Mouse (Mus musculus): ENCODE results near the gene Mb. TPM values are rescaled to one million over a fixed set of nuclear protein-coding genes. Genes with fewer than 3 reads are reported as not detected.

Mb gene
- polyA plus RNA-seq, 1 experiment, result 16.9 TPM

DNA sequence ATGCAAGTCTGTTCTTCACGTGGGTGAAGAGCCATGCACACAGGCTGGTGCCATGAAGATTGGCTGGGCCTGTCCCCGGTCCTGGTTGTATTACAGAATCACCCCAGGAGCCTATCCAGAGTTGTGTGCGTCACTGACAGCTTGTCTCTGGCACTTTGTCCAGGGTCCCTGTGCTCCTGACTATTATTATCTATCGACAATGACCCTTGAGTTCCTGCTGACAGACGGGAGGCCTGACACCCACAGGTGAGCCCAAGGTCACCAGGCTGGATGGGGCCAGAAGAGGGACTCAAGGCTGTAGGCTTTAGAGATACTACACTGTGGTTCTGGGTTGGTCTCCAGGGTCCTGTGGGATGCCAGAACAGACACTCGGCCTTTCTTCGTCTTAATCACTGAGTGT is 30.9 kb downstream of the Mb start:
- 70% methylated on average over 7 of the region's 7 CpGs for WGBS
- no peak overlapping the region for H3K27ac ChIP-seq (ENCODE audit: control insufficient read depth, insufficient read depth, low read depth, low read length, poor library complexity)
- no peak overlapping the region for H3K4me3 ChIP-seq (replicated peaks; ENCODE audit: control insufficient read depth, low read depth, low read length)
- TF ChIP-seq CTCF (IDR thresholded peaks at IDR 0.05; ENCODE audit: control insufficient read depth, insufficient read depth, low read length), result no peak
- TF ChIP-seq POLR2A (IDR thresholded peaks at IDR 0.05; ENCODE audit: borderline replicate concordance, control insufficient read depth, low read depth, low read length), result no peak
- H3K4me1 ChIP-seq (ENCODE audit: control insufficient read depth, insufficient read depth, low read length), result no peaks in the 10 kb centered on the region

GRCm38 (mm10) chr15:77018740-77019340 is 31.6 kb downstream of the Mb start:
- H3K27ac ChIP-seq (ENCODE audit: control insufficient read depth, insufficient read depth, low read depth, low read length, poor library complexity), result no peak overlapping the region
- whole genome bisulfite sequencing, result 42% methylated on average over 6 of the region's 6 CpGs
- TF ChIP-seq CTCF (IDR thresholded peaks at IDR 0.05; ENCODE audit: control insufficient read depth, insufficient read depth, low read length) (0 out of 2 replicates have a peak, but pooled peaks have one; percentile 15), POLR2A (IDR thresholded peaks at IDR 0.05; ENCODE audit: borderline replicate concordance, control insufficient read depth, low read depth, low read length) (no peak)
- H3K4me3 ChIP-seq (replicated peaks; ENCODE audit: control insufficient read depth, low read depth, low read length), result no peak overlapping the region
- H3K4me1 ChIP-seq (ENCODE audit: control insufficient read depth, insufficient read depth, low read length), result no peaks in the 10 kb centered on the region

DNA sequence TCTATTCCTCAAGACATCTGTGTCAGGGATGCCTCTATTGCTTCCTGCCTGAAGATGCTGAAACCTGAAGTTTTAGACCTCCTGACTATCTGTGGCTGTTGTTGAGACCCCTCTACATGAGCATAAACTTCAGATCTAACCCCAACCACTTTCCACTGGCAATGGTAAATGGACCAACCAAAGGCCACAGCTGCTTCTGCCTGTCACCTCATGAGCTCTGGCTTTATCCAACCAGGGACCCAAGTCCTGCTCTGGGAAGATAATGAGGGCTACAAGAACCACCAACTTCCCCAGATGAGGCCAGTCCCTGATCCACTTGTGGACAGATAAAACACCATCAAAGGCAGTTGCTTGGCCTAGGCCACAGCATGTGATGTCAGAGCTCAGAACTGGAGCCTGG is 32.6 kb downstream of the Mb start:
- H3K4me3 ChIP-seq (replicated peaks; ENCODE audit: control insufficient read depth, low read depth, low read length), result no peak overlapping the region
- no peaks in the 10 kb centered on the region for H3K4me1 ChIP-seq (ENCODE audit: control insufficient read depth, insufficient read depth, low read length)
- TF ChIP-seq POLR2A (IDR thresholded peaks at IDR 0.05; ENCODE audit: borderline replicate concordance, control insufficient read depth, low read depth, low read length) (no peak), CTCF (IDR thresholded peaks at IDR 0.05; ENCODE audit: control insufficient read depth, insufficient read depth, low read length) (no peak)
- no peak overlapping the region for H3K27ac ChIP-seq (ENCODE audit: control insufficient read depth, insufficient read depth, low read depth, low read length, poor library complexity)

DNA sequence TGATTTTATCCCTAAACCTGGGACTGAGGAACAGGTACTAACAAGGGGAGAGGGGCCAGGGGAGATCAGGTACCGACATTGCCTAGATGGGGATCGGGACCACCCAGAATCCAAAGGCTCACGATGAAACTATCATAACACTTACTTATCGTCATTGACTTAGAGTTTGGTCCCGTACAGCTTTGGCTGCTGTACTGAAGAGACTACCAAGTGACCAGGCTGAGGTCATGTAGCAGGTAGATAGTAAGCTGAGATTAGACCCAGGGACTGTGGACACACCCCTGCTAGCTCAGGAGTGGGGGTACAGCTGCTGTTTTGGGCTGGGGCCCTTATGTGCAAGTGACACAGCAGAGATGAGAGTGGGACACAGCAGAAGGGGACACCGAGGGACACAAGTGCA is 34.0 kb downstream of the Mb start:
- WGBS, result 90% methylated on average over 6 of the region's 6 CpGs
- H3K4me1 ChIP-seq (ENCODE audit: control insufficient read depth, insufficient read depth, low read length), result no peaks in the 10 kb centered on the region
- H3K4me3 ChIP-seq (replicated peaks; ENCODE audit: control insufficient read depth, low read depth, low read length), result no peak overlapping the region
- H3K27ac ChIP-seq (ENCODE audit: control insufficient read depth, insufficient read depth, low read depth, low read length, poor library complexity), result no peak overlapping the region
- no peak for TF ChIP-seq CTCF (IDR thresholded peaks at IDR 0.05; ENCODE audit: control insufficient read depth, insufficient read depth, low read length)
- TF ChIP-seq POLR2A (IDR thresholded peaks at IDR 0.05; ENCODE audit: borderline replicate concordance, control insufficient read depth, low read depth, low read length), result no peak

DNA sequence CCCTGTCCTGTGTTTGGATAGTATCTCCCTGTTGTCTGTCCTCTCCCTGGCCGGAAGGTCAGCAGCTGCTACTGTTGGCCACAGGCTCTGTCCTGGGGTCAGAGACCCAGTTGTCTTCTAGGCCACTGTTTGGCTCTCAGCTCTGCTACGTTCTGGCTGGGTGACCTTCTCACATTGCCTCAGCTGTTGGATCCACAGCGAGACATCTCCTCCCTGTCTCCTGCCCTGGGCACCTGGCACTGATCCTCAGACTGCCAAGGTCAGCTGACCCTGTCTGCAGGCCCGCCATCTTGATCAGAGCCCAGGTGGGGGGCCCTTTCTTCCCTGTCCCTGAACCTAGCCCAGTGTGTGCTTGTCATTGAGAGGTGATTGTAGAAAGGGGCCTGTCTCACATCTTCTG is 35.5 kb downstream of the Mb start:
- H3K27ac ChIP-seq (ENCODE audit: control insufficient read depth, insufficient read depth, low read depth, low read length, poor library complexity), result no peak overlapping the region
- 71% methylated on average over 4 of the region's 4 CpGs for WGBS
- TF ChIP-seq CTCF (IDR thresholded peaks at IDR 0.05; ENCODE audit: control insufficient read depth, insufficient read depth, low read length), result no peak
- TF ChIP-seq POLR2A (IDR thresholded peaks at IDR 0.05; ENCODE audit: borderline replicate concordance, control insufficient read depth, low read depth, low read length), result no peak
- no peaks in the 10 kb centered on the region for H3K4me1 ChIP-seq (ENCODE audit: control insufficient read depth, insufficient read depth, low read length)
- H3K4me3 ChIP-seq (replicated peaks; ENCODE audit: control insufficient read depth, low read depth, low read length), result no peak overlapping the region

GRCm38 (mm10) chr15:77014431-77014830 is 36.0 kb downstream of the Mb start:
- WGBS, result 66% methylated on average over 6 of the region's 6 CpGs
- no peak overlapping the region for H3K4me3 ChIP-seq (replicated peaks; ENCODE audit: control insufficient read depth, low read depth, low read length)
- no peaks in the 10 kb centered on the region for H3K4me1 ChIP-seq (ENCODE audit: control insufficient read depth, insufficient read depth, low read length)
- no peak overlapping the region for H3K27ac ChIP-seq (ENCODE audit: control insufficient read depth, insufficient read depth, low read depth, low read length, poor library complexity)
- TF ChIP-seq CTCF (IDR thresholded peaks at IDR 0.05; ENCODE audit: control insufficient read depth, insufficient read depth, low read length) (no peak), POLR2A (IDR thresholded peaks at IDR 0.05; ENCODE audit: borderline replicate concordance, control insufficient read depth, low read depth, low read length) (no peak)

DNA sequence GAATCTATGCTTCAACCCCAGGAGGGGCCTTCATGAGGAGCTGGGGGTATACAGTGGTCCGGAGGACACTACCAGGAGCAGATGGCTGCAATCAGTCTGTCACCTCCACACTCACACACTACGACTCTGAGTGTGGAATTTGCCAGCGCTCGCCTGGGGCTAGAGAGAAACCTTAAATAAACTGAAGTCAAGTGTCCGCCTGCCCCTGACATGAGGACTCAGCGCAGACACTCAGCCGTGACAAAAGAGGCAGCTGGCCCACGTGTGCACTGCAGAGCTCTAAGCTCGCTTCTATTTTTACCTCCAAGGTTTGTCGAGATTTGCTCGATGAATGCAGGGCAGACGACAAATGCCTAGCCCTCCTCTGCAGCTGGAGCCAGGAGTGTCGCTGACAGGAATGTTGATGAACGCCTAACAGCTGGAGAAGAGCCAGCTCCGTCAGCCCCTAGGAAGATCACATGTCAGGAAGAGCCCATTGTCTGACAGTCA is 36.7 kb downstream of the Mb start:
- no peak for TF ChIP-seq CTCF (IDR thresholded peaks at IDR 0.05; ENCODE audit: control insufficient read depth, insufficient read depth, low read length)
- TF ChIP-seq POLR2A (IDR thresholded peaks at IDR 0.05; ENCODE audit: borderline replicate concordance, control insufficient read depth, low read depth, low read length), result no peak
- 41% methylated on average over 15 of the region's 15 CpGs for WGBS
- Histone ChIP-seq H3K4me3 (replicated peaks; ENCODE audit: control insufficient read depth, low read depth, low read length) (no peak overlapping the region), H3K4me1 (ENCODE audit: control insufficient read depth, insufficient read depth, low read length) (no peaks in the 10 kb centered on the region), H3K27ac (ENCODE audit: control insufficient read depth, insufficient read depth, low read depth, low read length, poor library complexity) (no peak overlapping the region)

- Histone ChIP-seq H3K27ac (ENCODE audit: control insufficient read depth, insufficient read depth, low read depth, low read length, poor library complexity) (no peak overlapping the region), H3K4me3 (replicated peaks; ENCODE audit: control insufficient read depth, low read depth, low read length) (no peak overlapping the region), H3K4me1 (ENCODE audit: control insufficient read depth, insufficient read depth, low read length) (no peaks in the 10 kb centered on the region)
- WGBS, result 82% methylated on average over 6 of the region's 6 CpGs
- TF ChIP-seq CTCF (IDR thresholded peaks at IDR 0.05; ENCODE audit: control insufficient read depth, insufficient read depth, low read length) (no peak), POLR2A (IDR thresholded peaks at IDR 0.05; ENCODE audit: borderline replicate concordance, control insufficient read depth, low read depth, low read length) (no peak)
Measured at GRCm38 (mm10) chr15:77008851-77009250, 41.6 kb downstream of the Mb start.

DNA sequence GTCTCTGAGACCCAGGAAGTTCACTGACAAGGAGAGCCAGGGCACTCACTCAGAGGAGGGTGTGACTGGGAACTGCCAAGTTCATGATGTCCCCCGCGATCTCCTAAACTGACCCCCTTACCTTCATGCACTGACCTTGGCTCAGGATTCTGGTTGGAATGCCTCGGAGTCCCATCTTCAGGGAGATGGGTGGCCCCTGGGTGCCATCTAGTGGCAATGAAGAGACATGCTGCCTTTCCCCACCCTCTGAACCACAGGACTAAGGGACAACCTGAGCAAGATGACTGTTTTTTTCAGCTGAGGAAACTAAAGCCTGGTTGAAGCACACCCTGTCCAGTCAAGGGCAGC is 46.6 kb downstream of the Mb start:
- peak; percentile 42; the same call in 1 of the 2 replicates for TF ChIP-seq CTCF (IDR thresholded peaks at IDR 0.05; ENCODE audit: control insufficient read depth, insufficient read depth, low read length)
- no peak for TF ChIP-seq POLR2A (IDR thresholded peaks at IDR 0.05; ENCODE audit: borderline replicate concordance, control insufficient read depth, low read depth, low read length)
- Histone ChIP-seq H3K4me1 (ENCODE audit: control insufficient read depth, insufficient read depth, low read length) (no peaks in the 10 kb centered on the region), H3K27ac (ENCODE audit: control insufficient read depth, insufficient read depth, low read depth, low read length, poor library complexity) (no peak overlapping the region), H3K4me3 (replicated peaks; ENCODE audit: control insufficient read depth, low read depth, low read length) (no peak overlapping the region)
- 22% methylated on average over 3 of the region's 3 CpGs for WGBS
